Mouse (Mus musculus): Measurements from ENCODE around the gene Ms4a18.

- TF ChIP-seq CTCF (IDR thresholded peaks at IDR 0.05; ENCODE audit: low read depth, low read length) (no peak), POLR2A (IDR thresholded peaks at IDR 0.05; ENCODE audit: insufficient read depth, low read length) (no peak), EP300 (IDR thresholded peaks at IDR 0.05; ENCODE audit: insufficient read depth, low read depth, low read length) (no peak)
Measured at GRCm38 (mm10) chr19:10985889-10986288, 31.9 kb downstream of the Ms4a18 start.
